In the genomic region with DNA sequence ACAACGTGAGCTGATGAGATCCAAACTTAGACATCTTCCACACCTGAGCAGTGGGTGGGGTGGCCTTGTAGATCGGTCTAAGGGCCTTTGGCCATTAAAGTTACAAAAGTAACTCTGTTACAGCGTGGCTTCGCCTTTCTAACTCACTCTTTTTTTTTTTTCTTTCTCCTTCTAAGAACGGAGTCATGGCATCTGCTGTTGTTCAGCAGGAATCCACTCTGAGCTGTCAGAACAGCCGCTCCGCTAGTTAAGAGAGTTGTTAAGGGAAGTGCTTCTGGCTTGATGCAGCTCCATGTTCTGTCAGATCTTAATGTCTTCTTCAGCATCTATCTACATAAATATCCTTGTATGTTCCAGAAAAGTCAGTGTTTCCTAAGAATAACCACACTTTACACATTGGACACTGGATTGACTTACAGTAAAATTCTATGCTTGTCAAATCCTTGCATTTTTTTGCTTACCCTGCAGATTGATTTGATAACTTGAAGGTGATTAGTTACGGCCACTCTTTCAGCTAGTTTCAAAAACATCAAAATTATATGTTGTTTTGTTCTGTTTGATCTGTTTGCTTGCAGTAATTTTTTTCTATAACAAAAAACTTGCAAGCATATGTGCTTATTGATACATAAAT, we compare ENCODE assay signal across 7 mouse cellular contexts. TPM values are rescaled to one million over a fixed set of nuclear protein-coding genes. Genes with fewer than 3 reads are reported as not detected.
DNase-seq lines count a peak whose midpoint lies in the region; ATAC-seq and TF ChIP-seq lines count a peak whose summit lies in the region.

No protein-coding gene starts in this region.

- TF ChIP-seq POLR2A in cortical plate, adult 2 months (IDR thresholded peaks at IDR 0.05; ENCODE audit: extremely low read depth, insufficient read depth, low read length) = no peak

- TF ChIP-seq CTCF in lung, postnatal 0 days (IDR thresholded peaks at IDR 0.05) = no peak
- TF ChIP-seq CTCF in cortical plate, adult 2 months (IDR thresholded peaks at IDR 0.05; ENCODE audit: extremely low read depth, insufficient read depth, low read length) = no peak

- no peaks in the 10 kb centered on the region for H3K27me3 ChIP-seq in lung, postnatal 0 days (replicated peaks; ENCODE audit: insufficient read depth, low read length)
- H3K27me3 ChIP-seq in neural tube, embryonic 14.5 days (ENCODE audit: control insufficient read depth, insufficient read depth, low read length) = no peaks in the 10 kb centered on the region; the same call in 1 of the 2 replicates

- peak overlapping the region; percentile 91 for H3K4me2 ChIP-seq in lung, postnatal 0 days (replicated peaks; ENCODE audit: low read depth, low read length)
- peak overlapping the region; percentile 61 for H3K4me2 ChIP-seq in neural tube, embryonic 14.5 days (ENCODE audit: low read depth, low read length)

- H3K9ac ChIP-seq in lung, postnatal 0 days (replicated peaks; ENCODE audit: low read depth) = peak overlapping the region; percentile 77
- peak overlapping the region; percentile 70 for H3K9ac ChIP-seq in neural tube, embryonic 14.5 days (replicated peaks; ENCODE audit: low read depth, low read length)

- no peak for ATAC-seq in lung, postnatal 0 days
- no peak for ATAC-seq in neural tube, embryonic 14.5 days (ENCODE audit: low read depth)

- peak overlapping the region; percentile 82 for H3K27ac ChIP-seq in lung, postnatal 0 days (ENCODE audit: low read length)
- no peak overlapping the region for H3K27ac ChIP-seq in cortical plate, adult 2 months (ENCODE audit: insufficient read depth, low read length)
- H3K27ac ChIP-seq in neural tube, embryonic 14.5 days (ENCODE audit: low read depth, low read length) = peak overlapping the region; percentile 73; the same call in 1 of the 2 replicates

- no peaks in the 10 kb centered on the region for H3K9me3 ChIP-seq in lung, postnatal 0 days (ENCODE audit: low read length)
- no peaks in the 10 kb centered on the region for H3K9me3 ChIP-seq in neural tube, embryonic 14.5 days (ENCODE audit: control insufficient read depth, low read length)

- DNase-seq in lung, postnatal 0 days (ENCODE audit: low spot score) = peak; percentile 38
- no peak for DNase-seq in lung, adult 18-20 months
- DNase-seq in induced T-regulatory cell, adult 2 months (ENCODE audit: low read depth) = peak; percentile 48
- DNase-seq in urinary bladder, postnatal 14 days (ENCODE audit: low spot score) = no peak
- DNase-seq in kidney, adult 11 months = no peak

- peaks cover 6% of the 10 kb centered on the region for H3K4me1 ChIP-seq in lung, postnatal 0 days (ENCODE audit: insufficient read depth, low read depth, low read length)
- H3K4me1 ChIP-seq in cortical plate, adult 2 months (ENCODE audit: control insufficient read depth, insufficient read depth, low read length) = peaks cover 8% of the 10 kb centered on the region
- peaks cover 18% of the 10 kb centered on the region for H3K4me1 ChIP-seq in neural tube, embryonic 14.5 days (ENCODE audit: control insufficient read depth, insufficient read depth, low read length)

- H3K4me3 ChIP-seq in lung, postnatal 0 days (ENCODE audit: low read depth, low read length) = peak overlapping the region; percentile 71
- H3K4me3 ChIP-seq in cortical plate, adult 2 months (ENCODE audit: insufficient read depth, low read length) = peak overlapping the region; percentile 88
- H3K4me3 ChIP-seq in neural tube, embryonic 14.5 days (ENCODE audit: low read depth, low read length) = peak overlapping the region; percentile 81

- TF ChIP-seq EP300 in lung, postnatal 0 days (IDR thresholded peaks at IDR 0.05) = no peak

- 0 out of 2 replicates have a peak, but pooled peaks cover 6% of the 10 kb centered on the region for H3K36me3 ChIP-seq in lung, postnatal 0 days (ENCODE audit: insufficient read depth, low read length)
- H3K36me3 ChIP-seq in neural tube, embryonic 14.5 days (ENCODE audit: control insufficient read depth, insufficient read depth, low read length) = peaks cover 11% of the 10 kb centered on the region; the same call in 1 of the 2 replicates

- 6% methylated on average over 8 of the region's 8 CpGs for WGBS in lung, postnatal 0 days
- WGBS in neural tube, embryonic 14.5 days = 8% methylated on average over 8 of the region's 8 CpGs

RNA-seq across cellular contexts. Expression of gene Dhx29, which starts 0.9 kb away (rescaled TPM):
- polyA plus RNA-seq in lung, postnatal 0 days (2015; fragmentation: Nextera tagmentation; extraction: Ambion mirVana) = 22.8 and 23.5 TPM in 2 replicates
- polyA plus RNA-seq in cortical plate, adult 2 months (2012; rRNA removed) = 10.7 and 11.2 TPM in 2 replicates
- 30.0 TPM in 2 replicates for polyA plus RNA-seq in neural tube, embryonic 14.5 days (2014; fragmentation: Nextera tagmentation; extraction: Ambion mirVana)

RNA-seq across cellular contexts. Expression of gene Mtrex, which starts 1.0 kb away (rescaled TPM):
- 24.3 and 29.3 TPM in 2 replicates for polyA plus RNA-seq in lung, postnatal 0 days (2015; fragmentation: Nextera tagmentation; extraction: Ambion mirVana)
- polyA plus RNA-seq in cortical plate, adult 2 months (2012; rRNA removed) = 34.7 and 37.9 TPM in 2 replicates
- 66.8 and 79.0 TPM in 2 replicates for polyA plus RNA-seq in neural tube, embryonic 14.5 days (2014; fragmentation: Nextera tagmentation; extraction: Ambion mirVana)

RNA-seq across cellular contexts. Expression of gene Ccno, which starts 59.4 kb away (rescaled TPM):
- polyA plus RNA-seq in lung, postnatal 0 days (2015; fragmentation: Nextera tagmentation; extraction: Ambion mirVana) = 6.0 and 6.2 TPM in 2 replicates
- 1.8 and 2.7 TPM in 2 replicates for polyA plus RNA-seq in cortical plate, adult 2 months (2012; rRNA removed)
- polyA plus RNA-seq in neural tube, embryonic 14.5 days (2014; fragmentation: Nextera tagmentation; extraction: Ambion mirVana) = 0.21 TPM in 1 of 2 replicates, not detected in the other

Comparison
In these comparisons a context has a peak if more than half of its experiments do, and no peak if none do; other contexts are left out.
1. DNase-seq: peak in lung, postnatal 0 days (single experiment) and induced T-regulatory cell, adult 2 months (single experiment); none in lung, adult 18-20 months (0 of 2), urinary bladder, postnatal 14 days (single experiment) and kidney, adult 11 months (single experiment).
2. Peak in every context shown above with its lines, with median percentiles within 50 percentile points of each other: H3K4me3 ChIP-seq.